Mouse (Mus musculus): ENCODE data around the gene Psen1. TPM values are rescaled to one million over a fixed set of nuclear protein-coding genes. Genes with fewer than 3 reads are reported as not detected.
A peak's percentile ranks its signal among the peaks of the same experiment; 100 is the strongest.

Psen1 gene
- polyA plus RNA-seq, 1 experiment from 2014 or later = 65.1 TPM

GRCm38 (mm10) chr12:83741722-83742121 lies 53.8 kb downstream of the Psen1 start:
- no peak for ATAC-seq
- no peak overlapping the region for H3K9ac ChIP-seq (ENCODE audit: low read depth, low read length)
- no peaks in the 10 kb centered on the region for H3K9me3 ChIP-seq (ENCODE audit: control insufficient read depth, low read length)
- H3K27me3 ChIP-seq (replicated peaks; ENCODE audit: control insufficient read depth, insufficient read depth, low read length) = no peaks in the 10 kb centered on the region
- H3K27ac ChIP-seq (ENCODE audit: low read depth, low read length) = no peak overlapping the region
- no peak overlapping the region for H3K4me2 ChIP-seq (ENCODE audit: low read length)
- 82% methylated on average over 5 of the region's 5 CpGs for WGBS
- H3K36me3 ChIP-seq (ENCODE audit: control insufficient read depth, insufficient read depth, low read length) = peaks cover 5% of the 10 kb centered on the region; the same call in 1 of the 2 replicates
- no peak overlapping the region for H3K4me3 ChIP-seq (ENCODE audit: low read length)
- no peaks in the 10 kb centered on the region for H3K4me1 ChIP-seq (ENCODE audit: control insufficient read depth, insufficient read depth, low read depth, low read length)

- no peak for ATAC-seq
- Histone ChIP-seq H3K4me1 (ENCODE audit: control insufficient read depth, insufficient read depth, low read depth, low read length) (no peaks in the 10 kb centered on the region), H3K27me3 (replicated peaks; ENCODE audit: control insufficient read depth, insufficient read depth, low read length) (no peaks in the 10 kb centered on the region), H3K4me3 (ENCODE audit: low read length) (no peak overlapping the region), H3K36me3 (ENCODE audit: control insufficient read depth, insufficient read depth, low read length) (peaks cover 5% of the 10 kb centered on the region; the same call in 1 of the 2 replicates), H3K4me2 (ENCODE audit: low read length) (no peak overlapping the region), H3K9ac (ENCODE audit: low read depth, low read length) (no peak overlapping the region), H3K9me3 (ENCODE audit: control insufficient read depth, low read length) (no peaks in the 10 kb centered on the region), H3K27ac (ENCODE audit: low read depth, low read length) (no peak overlapping the region)
- WGBS = 70% methylated on average over 4 of the region's 4 CpGs
These were observed 54.9 kb downstream of the Psen1 start for GRCm38 (mm10) chr12:83742834-83743233.

- 86% methylated on average over 3 of the region's 3 CpGs for WGBS
- H3K4me1 ChIP-seq (ENCODE audit: control insufficient read depth, insufficient read depth, low read depth, low read length) = no peaks in the 10 kb centered on the region
- H3K27me3 ChIP-seq (replicated peaks; ENCODE audit: control insufficient read depth, insufficient read depth, low read length) = no peaks in the 10 kb centered on the region
- H3K9me3 ChIP-seq (ENCODE audit: control insufficient read depth, low read length) = no peaks in the 10 kb centered on the region
- H3K4me3 ChIP-seq (ENCODE audit: low read length) = no peak overlapping the region
- H3K27ac ChIP-seq (ENCODE audit: low read depth, low read length) = no peak overlapping the region
- ATAC-seq = no peak
- no peak overlapping the region for H3K9ac ChIP-seq (ENCODE audit: low read depth, low read length)
- peaks cover 5% of the 10 kb centered on the region; the same call in 1 of the 2 replicates for H3K36me3 ChIP-seq (ENCODE audit: control insufficient read depth, insufficient read depth, low read length)
- H3K4me2 ChIP-seq (ENCODE audit: low read length) = no peak overlapping the region
These were observed 55.8 kb downstream of the Psen1 start for GRCm38 (mm10) chr12:83743712-83744111.

- ATAC-seq = no peak
- Histone ChIP-seq H3K9ac (ENCODE audit: low read depth, low read length) (no peak overlapping the region), H3K36me3 (ENCODE audit: control insufficient read depth, insufficient read depth, low read length) (no peaks in the 10 kb centered on the region), H3K4me2 (ENCODE audit: low read length) (no peak overlapping the region), H3K9me3 (ENCODE audit: control insufficient read depth, low read length) (peaks cover 4% of the 10 kb centered on the region; the same call in 1 of the 2 replicates), H3K27ac (ENCODE audit: low read depth, low read length) (no peak overlapping the region), H3K4me3 (ENCODE audit: low read length) (no peak overlapping the region), H3K27me3 (replicated peaks; ENCODE audit: control insufficient read depth, insufficient read depth, low read length) (no peaks in the 10 kb centered on the region), H3K4me1 (ENCODE audit: control insufficient read depth, insufficient read depth, low read depth, low read length) (no peaks in the 10 kb centered on the region)
- 42% methylated on average over 1 of the region's 1 CpGs for WGBS
These were observed 61.2 kb downstream of the Psen1 start for GRCm38 (mm10) chr12:83749186-83749585.

- no peak overlapping the region for H3K4me2 ChIP-seq (ENCODE audit: low read length)
- no peaks in the 10 kb centered on the region for H3K4me1 ChIP-seq (ENCODE audit: control insufficient read depth, insufficient read depth, low read depth, low read length)
- WGBS = 34% methylated on average over 2 of the region's 2 CpGs
These were observed 64.5 kb downstream of the Psen1 start for GRCm38 (mm10) chr12:83752495-83752894.

GRCm38 (mm10) chr12:83758735-83759134 lies 70.8 kb downstream of the Psen1 start:
- 69% methylated on average over 10 of the region's 10 CpGs for WGBS
- ATAC-seq = no peak

More at GRCm38 (mm10) chr12:83752495-83752894, 64.5 kb downstream of the Psen1 start:
- H3K9ac ChIP-seq (ENCODE audit: low read depth, low read length) = no peak overlapping the region
- H3K27ac ChIP-seq (ENCODE audit: low read depth, low read length) = no peak overlapping the region
- H3K4me3 ChIP-seq (ENCODE audit: low read length) = no peak overlapping the region
- H3K9me3 ChIP-seq (ENCODE audit: control insufficient read depth, low read length) = peaks cover 4% of the 10 kb centered on the region; the same call in 1 of the 2 replicates
- H3K36me3 ChIP-seq (ENCODE audit: control insufficient read depth, insufficient read depth, low read length) = no peaks in the 10 kb centered on the region
- H3K27me3 ChIP-seq (replicated peaks; ENCODE audit: control insufficient read depth, insufficient read depth, low read length) = no peaks in the 10 kb centered on the region
- no peak for ATAC-seq

GRCm38 (mm10) chr12:83760201-83760600 lies 72.2 kb downstream of the Psen1 start:
- no peak for ATAC-seq
- no peak overlapping the region for H3K4me2 ChIP-seq (ENCODE audit: low read length)
- 91% methylated on average over 2 of the region's 2 CpGs for WGBS
- H3K27ac ChIP-seq (ENCODE audit: low read depth, low read length) = no peak overlapping the region
- no peaks in the 10 kb centered on the region for H3K36me3 ChIP-seq (ENCODE audit: control insufficient read depth, insufficient read depth, low read length)
- no peaks in the 10 kb centered on the region for H3K9me3 ChIP-seq (ENCODE audit: control insufficient read depth, low read length)
- H3K9ac ChIP-seq (ENCODE audit: low read depth, low read length) = no peak overlapping the region
- peaks cover 17% of the 10 kb centered on the region for H3K4me1 ChIP-seq (ENCODE audit: control insufficient read depth, insufficient read depth, low read depth, low read length)
- no peak overlapping the region for H3K4me3 ChIP-seq (ENCODE audit: low read length)
- no peaks in the 10 kb centered on the region for H3K27me3 ChIP-seq (replicated peaks; ENCODE audit: control insufficient read depth, insufficient read depth, low read length)

More at GRCm38 (mm10) chr12:83758735-83759134, 70.8 kb downstream of the Psen1 start:
- no peaks in the 10 kb centered on the region for H3K36me3 ChIP-seq (ENCODE audit: control insufficient read depth, insufficient read depth, low read length)
- H3K4me2 ChIP-seq (ENCODE audit: low read length) = no peak overlapping the region
- H3K27me3 ChIP-seq (replicated peaks; ENCODE audit: control insufficient read depth, insufficient read depth, low read length) = no peaks in the 10 kb centered on the region
- no peaks in the 10 kb centered on the region for H3K9me3 ChIP-seq (ENCODE audit: control insufficient read depth, low read length)
- peaks cover 12% of the 10 kb centered on the region for H3K4me1 ChIP-seq (ENCODE audit: control insufficient read depth, insufficient read depth, low read depth, low read length)
- H3K27ac ChIP-seq (ENCODE audit: low read depth, low read length) = no peak overlapping the region
- no peak overlapping the region for H3K9ac ChIP-seq (ENCODE audit: low read depth, low read length)
- no peak overlapping the region for H3K4me3 ChIP-seq (ENCODE audit: low read length)

GRCm38 (mm10) chr12:83762706-83763105 lies 74.8 kb downstream of the Psen1 start:
- Histone ChIP-seq H3K9me3 (ENCODE audit: control insufficient read depth, low read length) (no peaks in the 10 kb centered on the region), H3K4me1 (ENCODE audit: control insufficient read depth, insufficient read depth, low read depth, low read length) (peaks cover 17% of the 10 kb centered on the region), H3K4me3 (ENCODE audit: low read length) (no peak overlapping the region), H3K27ac (ENCODE audit: low read depth, low read length) (no peak overlapping the region), H3K36me3 (ENCODE audit: control insufficient read depth, insufficient read depth, low read length) (no peaks in the 10 kb centered on the region), H3K27me3 (replicated peaks; ENCODE audit: control insufficient read depth, insufficient read depth, low read length) (no peaks in the 10 kb centered on the region), H3K4me2 (ENCODE audit: low read length) (no peak overlapping the region), H3K9ac (ENCODE audit: low read depth, low read length) (no peak overlapping the region)
- ATAC-seq = no peak
- WGBS = 29% methylated on average over 4 of the region's 4 CpGs

GRCm38 (mm10) chr12:83763311-83764043 lies 75.5 kb downstream of the Psen1 start, which contains the start of gene Papln:
TSS of gene Papln (plus strand) at chr12:83763634.
- peak within 1 kb of the TSS; percentile 56 for H3K4me2 ChIP-seq (ENCODE audit: low read length)
- H3K9me3 ChIP-seq (ENCODE audit: control insufficient read depth, low read length) = no peaks in the 10 kb centered on the region
- H3K36me3 ChIP-seq (ENCODE audit: control insufficient read depth, insufficient read depth, low read length) = no peaks in the 10 kb centered on the region
- peak; percentile 41 for ATAC-seq
- peaks cover 17% of the 10 kb centered on the region for H3K4me1 ChIP-seq (ENCODE audit: control insufficient read depth, insufficient read depth, low read depth, low read length)
- 11% methylated on average over 27 of the region's 31 CpGs for WGBS
- no peak within 1 kb of the TSS for H3K27ac ChIP-seq (ENCODE audit: low read depth, low read length)
- H3K27me3 ChIP-seq (replicated peaks; ENCODE audit: control insufficient read depth, insufficient read depth, low read length) = no peaks in the 10 kb centered on the region
- peak within 1 kb of the TSS; percentile 1; the same call in 1 of the 2 replicates for H3K9ac ChIP-seq (ENCODE audit: low read depth, low read length)
- peak within 1 kb of the TSS; percentile 26 for H3K4me3 ChIP-seq (ENCODE audit: low read length)
